Mouse (Mus musculus): Measurements from ENCODE around the gene Rock2. TPM values are rescaled to one million over a fixed set of nuclear protein-coding genes. Genes with fewer than 3 reads are reported as not detected.

Gene Rock2
- polyA plus RNA-seq, 1 experiment from 2014 or later: 17.8 TPM

- DNase-seq (no peak), ATAC-seq (ENCODE audit: low FRiP score, low TSS enrichment) (no peak)
- no peaks in the 10 kb centered on the region for H3K9me3 ChIP-seq (ENCODE audit: control insufficient read depth, low read length)
- no peak overlapping the region for H3K27ac ChIP-seq (replicated peaks; ENCODE audit: low read depth, low read length)
- H3K4me1 ChIP-seq (ENCODE audit: control insufficient read depth, insufficient read depth, low read length): peaks cover 19% of the 10 kb centered on the region
- no peak overlapping the region for H3K4me2 ChIP-seq (ENCODE audit: low read length)
- no peak overlapping the region for H3K4me3 ChIP-seq (replicated peaks; ENCODE audit: low read depth, low read length)
- no peak overlapping the region for H3K9ac ChIP-seq (replicated peaks; ENCODE audit: low read length)
- H3K27me3 ChIP-seq (ENCODE audit: control insufficient read depth, insufficient read depth, low read length): no peaks in the 10 kb centered on the region
- H3K36me3 ChIP-seq (ENCODE audit: control insufficient read depth, insufficient read depth, low read length): no peaks in the 10 kb centered on the region
Observed at GRCm38 (mm10) chr12:16898790-16899189, 4.1 kb downstream of the Rock2 start.

- WGBS: 61% methylated on average over 3 of the region's 3 CpGs
- Histone ChIP-seq H3K36me3 (ENCODE audit: control insufficient read depth, insufficient read depth, low read length) (no peaks in the 10 kb centered on the region), H3K27ac (replicated peaks; ENCODE audit: low read depth, low read length) (no peak overlapping the region), H3K27me3 (ENCODE audit: control insufficient read depth, insufficient read depth, low read length) (no peaks in the 10 kb centered on the region), H3K4me2 (ENCODE audit: low read length) (no peak overlapping the region), H3K9me3 (ENCODE audit: control insufficient read depth, low read length) (no peaks in the 10 kb centered on the region), H3K4me3 (replicated peaks; ENCODE audit: low read depth, low read length) (no peak overlapping the region), H3K4me1 (ENCODE audit: control insufficient read depth, insufficient read depth, low read length) (peaks cover 16% of the 10 kb centered on the region), H3K9ac (replicated peaks; ENCODE audit: low read length) (no peak overlapping the region)
- DNase-seq (no peak), ATAC-seq (ENCODE audit: low FRiP score, low TSS enrichment) (no peak)
Observed at GRCm38 (mm10) chr12:16900625-16901222, 6.0 kb downstream of the Rock2 start.

DNA sequence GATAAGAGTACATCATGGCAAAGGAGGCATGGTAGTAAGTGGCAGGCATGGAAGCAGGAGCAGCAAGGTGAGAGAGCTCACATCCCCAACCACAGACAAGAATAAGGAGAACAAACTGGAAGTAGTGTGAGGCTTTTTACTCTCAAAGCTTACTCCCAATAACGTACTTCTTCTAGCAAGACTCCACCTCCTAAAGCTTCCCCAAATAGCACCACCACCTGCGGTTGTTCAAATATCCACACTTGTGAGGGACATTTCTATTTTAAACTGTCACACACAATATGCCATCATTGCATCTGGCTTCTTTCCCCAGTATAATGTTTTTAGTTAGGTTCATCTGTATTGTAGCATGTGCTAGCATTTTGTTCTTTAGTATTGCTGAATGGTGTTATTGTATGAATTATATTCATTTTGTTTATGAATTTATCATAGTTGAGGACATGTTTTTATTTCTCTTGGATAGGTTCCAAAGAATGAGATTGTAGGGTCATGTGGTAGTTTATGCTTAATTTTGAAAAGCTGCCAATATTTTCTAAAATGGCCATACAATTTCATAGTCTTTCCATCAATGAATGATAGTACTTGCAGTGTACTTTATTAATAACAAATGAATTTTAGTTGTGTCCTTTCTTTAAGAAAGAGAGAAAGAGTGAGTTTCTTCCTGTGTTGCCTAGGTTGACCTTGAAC, 9.4 kb downstream of the Rock2 start:
- ATAC-seq (ENCODE audit: low FRiP score, low TSS enrichment) (no peak), DNase-seq (no peak)
- Histone ChIP-seq H3K4me1 (ENCODE audit: control insufficient read depth, insufficient read depth, low read length) (no peaks in the 10 kb centered on the region), H3K27ac (replicated peaks; ENCODE audit: low read depth, low read length) (no peak overlapping the region), H3K9me3 (ENCODE audit: control insufficient read depth, low read length) (no peaks in the 10 kb centered on the region), H3K4me2 (ENCODE audit: low read length) (no peak overlapping the region), H3K9ac (replicated peaks; ENCODE audit: low read length) (no peak overlapping the region), H3K27me3 (ENCODE audit: control insufficient read depth, insufficient read depth, low read length) (no peaks in the 10 kb centered on the region), H3K36me3 (ENCODE audit: control insufficient read depth, insufficient read depth, low read length) (no peaks in the 10 kb centered on the region), H3K4me3 (replicated peaks; ENCODE audit: low read depth, low read length) (no peak overlapping the region)
- 96% methylated on average over 2 of the region's 2 CpGs for WGBS

- Histone ChIP-seq H3K4me3 (replicated peaks; ENCODE audit: low read depth, low read length) (no peak overlapping the region), H3K9ac (replicated peaks; ENCODE audit: low read length) (no peak overlapping the region), H3K4me1 (ENCODE audit: control insufficient read depth, insufficient read depth, low read length) (no peaks in the 10 kb centered on the region), H3K27ac (replicated peaks; ENCODE audit: low read depth, low read length) (no peak overlapping the region), H3K4me2 (ENCODE audit: low read length) (no peak overlapping the region), H3K27me3 (ENCODE audit: control insufficient read depth, insufficient read depth, low read length) (no peaks in the 10 kb centered on the region), H3K9me3 (ENCODE audit: control insufficient read depth, low read length) (no peaks in the 10 kb centered on the region), H3K36me3 (ENCODE audit: control insufficient read depth, insufficient read depth, low read length) (no peaks in the 10 kb centered on the region)
- no peak for ATAC-seq (ENCODE audit: low FRiP score, low TSS enrichment)
- WGBS: 85% methylated on average over 1 of the region's 1 CpGs
- no peak for DNase-seq
Observed at GRCm38 (mm10) chr12:16907282-16907846, 12.7 kb downstream of the Rock2 start.

DNA sequence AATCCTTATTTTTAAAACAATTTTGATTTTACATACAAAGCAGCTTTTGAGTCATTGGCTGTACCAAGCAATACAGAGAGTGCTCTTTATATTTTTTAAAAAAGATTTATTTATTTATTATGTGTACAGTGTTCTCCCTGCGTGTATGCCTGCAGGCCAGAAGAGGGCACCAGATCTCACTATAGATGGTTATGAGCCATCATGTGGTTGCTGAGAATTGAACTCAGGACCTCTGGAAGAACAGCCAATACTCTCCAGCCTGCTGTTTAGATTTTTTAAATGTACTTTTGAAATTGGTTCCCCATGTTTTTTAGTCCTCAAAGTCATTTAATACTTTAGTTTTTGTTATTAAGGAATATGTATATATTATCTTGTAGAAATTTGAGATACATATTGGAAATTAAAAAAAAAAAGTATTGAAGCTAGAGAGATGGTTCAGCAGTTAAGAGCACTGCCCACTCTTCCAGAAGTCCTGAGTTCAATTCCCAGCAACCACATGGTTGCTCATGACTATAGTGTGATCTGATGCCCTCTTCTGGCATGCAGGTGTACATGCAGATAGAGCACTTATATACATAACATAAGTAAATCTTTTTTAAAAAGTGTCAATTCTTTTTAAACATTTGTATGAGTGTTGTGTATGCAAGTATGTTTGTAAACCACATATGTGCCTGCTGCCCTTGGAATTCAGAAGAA, 13.4 kb downstream of the Rock2 start:
- no peak overlapping the region for H3K4me2 ChIP-seq (ENCODE audit: low read length)
- no peak overlapping the region for H3K9ac ChIP-seq (replicated peaks; ENCODE audit: low read length)
- H3K4me3 ChIP-seq (replicated peaks; ENCODE audit: low read depth, low read length): no peak overlapping the region
- no peak for ATAC-seq (ENCODE audit: low FRiP score, low TSS enrichment)
- no peak overlapping the region for H3K27ac ChIP-seq (replicated peaks; ENCODE audit: low read depth, low read length)
- DNase-seq: no peak
- 95% methylated on average over 1 of the region's 1 CpGs for WGBS
- H3K4me1 ChIP-seq (ENCODE audit: control insufficient read depth, insufficient read depth, low read length): no peaks in the 10 kb centered on the region
- H3K27me3 ChIP-seq (ENCODE audit: control insufficient read depth, insufficient read depth, low read length): no peaks in the 10 kb centered on the region
- H3K36me3 ChIP-seq (ENCODE audit: control insufficient read depth, insufficient read depth, low read length): no peaks in the 10 kb centered on the region
- H3K9me3 ChIP-seq (ENCODE audit: control insufficient read depth, low read length): no peaks in the 10 kb centered on the region

DNA sequence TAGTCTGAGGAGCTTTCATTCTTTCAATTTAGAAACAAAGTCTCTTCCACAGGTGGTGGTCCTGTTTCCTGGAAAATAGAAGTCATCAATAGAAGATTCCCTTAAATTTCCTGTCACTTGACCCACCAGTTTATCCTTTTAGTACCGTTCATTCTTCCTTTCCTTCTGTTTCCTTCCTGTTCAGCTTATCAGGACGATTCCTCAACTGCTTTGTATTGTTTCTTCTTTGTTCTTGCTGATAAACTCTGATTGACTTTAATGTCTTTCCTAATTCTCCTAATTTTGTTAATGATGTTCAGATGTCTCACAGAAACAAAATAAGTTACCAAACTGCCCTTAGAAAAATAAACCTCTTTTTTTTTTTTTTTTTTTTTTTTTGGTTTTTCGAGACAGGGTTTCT, 16.8 kb downstream of the Rock2 start:
- 36% methylated on average over 2 of the region's 3 CpGs for WGBS
- H3K27ac ChIP-seq (replicated peaks; ENCODE audit: low read depth, low read length): no peak overlapping the region
- H3K36me3 ChIP-seq (ENCODE audit: control insufficient read depth, insufficient read depth, low read length): no peaks in the 10 kb centered on the region
- no peak for ATAC-seq (ENCODE audit: low FRiP score, low TSS enrichment)
- H3K4me2 ChIP-seq (ENCODE audit: low read length): no peak overlapping the region
- no peak overlapping the region for H3K4me3 ChIP-seq (replicated peaks; ENCODE audit: low read depth, low read length)
- no peaks in the 10 kb centered on the region for H3K9me3 ChIP-seq (ENCODE audit: control insufficient read depth, low read length)
- no peak overlapping the region for H3K9ac ChIP-seq (replicated peaks; ENCODE audit: low read length)
- no peaks in the 10 kb centered on the region for H3K27me3 ChIP-seq (ENCODE audit: control insufficient read depth, insufficient read depth, low read length)
- DNase-seq: no peak
- H3K4me1 ChIP-seq (ENCODE audit: control insufficient read depth, insufficient read depth, low read length): no peaks in the 10 kb centered on the region

GRCm38 (mm10) chr12:16912600-16912999, 17.9 kb downstream of the Rock2 start:
- Histone ChIP-seq H3K4me3 (replicated peaks; ENCODE audit: low read depth, low read length) (no peak overlapping the region), H3K4me1 (ENCODE audit: control insufficient read depth, insufficient read depth, low read length) (no peaks in the 10 kb centered on the region), H3K27me3 (ENCODE audit: control insufficient read depth, insufficient read depth, low read length) (no peaks in the 10 kb centered on the region), H3K4me2 (ENCODE audit: low read length) (no peak overlapping the region), H3K36me3 (ENCODE audit: control insufficient read depth, insufficient read depth, low read length) (no peaks in the 10 kb centered on the region), H3K27ac (replicated peaks; ENCODE audit: low read depth, low read length) (no peak overlapping the region), H3K9ac (replicated peaks; ENCODE audit: low read length) (no peak overlapping the region), H3K9me3 (ENCODE audit: control insufficient read depth, low read length) (no peaks in the 10 kb centered on the region)
- DNase-seq (no peak), ATAC-seq (ENCODE audit: low FRiP score, low TSS enrichment) (no peak)
- 94% methylated on average over 3 of the region's 3 CpGs for WGBS

DNA sequence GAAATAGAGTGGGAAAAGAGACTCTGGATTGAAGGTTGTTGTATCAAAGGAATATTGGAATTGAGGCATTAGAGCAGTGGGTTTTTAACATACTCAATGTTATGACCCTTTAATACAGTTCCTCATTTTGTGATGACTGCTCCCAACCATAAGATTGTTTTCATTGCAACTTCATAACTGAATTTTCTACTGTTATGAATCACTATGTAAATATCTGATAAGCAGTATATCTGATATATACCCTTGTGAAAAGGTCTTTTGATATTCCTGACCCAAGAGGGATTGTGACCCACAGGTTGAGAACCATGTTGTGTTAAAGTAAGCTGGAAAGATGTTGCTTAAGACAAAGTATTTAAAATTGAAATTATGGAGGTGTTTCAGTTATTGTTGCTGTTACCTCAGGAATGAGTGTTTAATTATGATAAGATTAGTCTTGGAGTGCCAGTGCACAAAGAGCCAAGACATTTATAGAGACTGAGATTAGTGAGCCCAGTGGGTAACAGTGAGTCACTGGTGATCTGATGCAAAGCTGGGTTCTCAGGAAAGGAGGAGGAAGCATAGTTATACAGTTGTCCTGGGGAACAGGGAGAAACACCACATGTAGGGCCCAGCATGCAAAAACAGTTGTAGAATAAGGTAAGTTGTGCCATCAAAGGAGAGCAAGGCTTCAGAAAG, 25.6 kb downstream of the Rock2 start:
- Histone ChIP-seq H3K4me3 (replicated peaks; ENCODE audit: low read depth, low read length) (no peak overlapping the region), H3K9ac (replicated peaks; ENCODE audit: low read length) (no peak overlapping the region), H3K36me3 (ENCODE audit: control insufficient read depth, insufficient read depth, low read length) (no peaks in the 10 kb centered on the region), H3K27me3 (ENCODE audit: control insufficient read depth, insufficient read depth, low read length) (no peaks in the 10 kb centered on the region), H3K4me1 (ENCODE audit: control insufficient read depth, insufficient read depth, low read length) (no peaks in the 10 kb centered on the region), H3K9me3 (ENCODE audit: control insufficient read depth, low read length) (no peaks in the 10 kb centered on the region), H3K4me2 (ENCODE audit: low read length) (no peak overlapping the region), H3K27ac (replicated peaks; ENCODE audit: low read depth, low read length) (no peak overlapping the region)
- DNase-seq (no peak), ATAC-seq (ENCODE audit: low FRiP score, low TSS enrichment) (no peak)
